Mouse (Mus musculus) cerebellum, postnatal 4 days (tissue): ENCODE results near the gene Srsx.
"Not testable (repeated sequence)": the region's sequence is repeated elsewhere in the genome, so short reads cannot be mapped to it uniquely, and the experiment has no call there.

ENCODE experiments used
- DNase-seq, 2 experiments: peaks; one replicate each; pipeline ENCODE4 v3.0.0; 2022; ENCODE audit warnings: low spot score in 2 of 2, mixed read lengths in 1 of 2

Srsx gene

DNA sequence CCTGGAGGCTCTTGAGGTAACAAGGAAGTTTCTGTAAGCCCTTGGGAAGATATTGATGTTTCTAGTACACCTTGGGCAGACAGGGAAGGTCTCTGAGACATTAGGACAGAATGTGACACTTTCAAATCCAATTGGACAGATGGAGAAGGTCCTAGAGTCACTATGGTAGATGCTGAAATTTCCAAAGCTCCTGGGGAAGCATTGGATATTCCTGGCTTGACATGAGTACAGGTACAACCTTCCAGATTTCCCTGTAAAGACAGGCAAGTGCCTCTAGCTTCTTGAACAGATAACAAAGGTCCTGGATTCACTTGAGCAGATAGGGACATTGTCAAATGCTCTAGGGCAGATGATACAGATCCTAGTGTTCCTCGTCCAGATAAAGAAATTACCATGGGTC lies at the start of gene Srsx:
Gene Srsx, minus strand, starts transcription at position 101 of the 400 bp plus-strand sequence.
- DNase-seq, result not testable (repeated sequence)

DNA sequence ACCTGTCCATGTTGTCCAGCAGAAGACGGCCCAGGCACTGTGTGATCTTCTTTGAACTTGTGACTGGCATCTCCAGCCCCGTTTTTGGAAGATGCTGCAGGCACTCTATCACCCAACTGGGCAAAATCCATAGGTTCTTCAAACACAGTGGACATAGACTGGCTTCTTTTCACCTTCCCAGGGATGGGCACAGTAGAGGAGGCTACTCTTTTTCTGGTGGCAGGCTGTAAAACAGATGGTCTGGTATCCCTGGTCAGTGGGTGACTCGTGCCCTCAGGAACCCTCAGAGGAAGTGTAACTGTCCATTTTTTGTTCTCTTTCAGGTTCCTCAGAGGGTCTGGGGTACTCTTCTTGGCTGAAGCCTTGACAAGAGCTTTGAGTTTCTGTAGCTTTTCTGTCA lies 24.5 kb upstream of the Srsx start, which contains the start of gene Gm17577:
Gene Gm17577, minus strand, starts transcription at position 101 of the 400 bp plus-strand sequence.
- DNase-seq, result not testable (repeated sequence)
